Mouse (Mus musculus): ENCODE results near the gene Zfp444. TPM values are rescaled to one million over a fixed set of nuclear protein-coding genes. Genes with fewer than 3 reads are reported as not detected.
A peak's percentile ranks its signal among the peaks of the same experiment; 100 is the strongest.
"Not testable (repeated sequence)": the region's sequence is repeated elsewhere in the genome, so short reads cannot be mapped to it uniquely, and the experiment has no call there.

Zfp444 gene
- polyA plus RNA-seq, 1 experiment from 2014 or later: 85.1 TPM

- 44% methylated on average over 45 of the region's 45 CpGs for WGBS
- Histone ChIP-seq H3K4me1 (no peaks in the 10 kb centered on the region), H3K4me3 (no peak overlapping the region), H3K36me3 (replicated peaks) (peaks cover 62% of the 10 kb centered on the region), H3K27me3 (replicated peaks; ENCODE audit: low read depth, poor library complexity, severe bottlenecking) (peaks cover 17% of the 10 kb centered on the region), H3K27ac (replicated peaks) (no peak overlapping the region), H3K9me3 (peaks cover 8% of the 10 kb centered on the region)
- peak; percentile 39 for DNase-seq (ENCODE audit: low spot score)
Observed at GRCm38 (mm10) chr7:6189542-6189941, 17.5 kb downstream of the Zfp444 start.

GRCm38 (mm10) chr7:6191376-6191775 lies 19.4 kb downstream of the Zfp444 start:
- H3K36me3 ChIP-seq (replicated peaks): peaks cover 45% of the 10 kb centered on the region
- DNase-seq (ENCODE audit: low spot score): peak; percentile 59
- 42% methylated on average over 3 of the region's 3 CpGs for WGBS
- H3K27me3 ChIP-seq (replicated peaks; ENCODE audit: low read depth, poor library complexity, severe bottlenecking): peaks cover 17% of the 10 kb centered on the region
- no peaks in the 10 kb centered on the region for H3K4me1 ChIP-seq
- H3K4me3 ChIP-seq: no peak overlapping the region
- peaks cover 8% of the 10 kb centered on the region for H3K9me3 ChIP-seq
- no peak overlapping the region for H3K27ac ChIP-seq (replicated peaks)

GRCm38 (mm10) chr7:6194129-6194528 lies 22.1 kb downstream of the Zfp444 start:
- Histone ChIP-seq H3K36me3 (replicated peaks) (peaks cover 17% of the 10 kb centered on the region), H3K27me3 (replicated peaks; ENCODE audit: low read depth, poor library complexity, severe bottlenecking) (peaks cover 9% of the 10 kb centered on the region), H3K9me3 (peaks cover 12% of the 10 kb centered on the region), H3K4me1 (no peaks in the 10 kb centered on the region), H3K27ac (replicated peaks) (no peak overlapping the region), H3K4me3 (no peak overlapping the region)
- DNase-seq (ENCODE audit: low spot score): peak; percentile 71
- WGBS: 21% methylated on average over 5 of the region's 5 CpGs

- no peaks in the 10 kb centered on the region for H3K4me1 ChIP-seq
- peaks cover under 1% of the 10 kb centered on the region; the same call in 1 of the 2 replicates for H3K36me3 ChIP-seq (replicated peaks)
- H3K9me3 ChIP-seq: peaks cover 14% of the 10 kb centered on the region; the same call in 1 of the 2 replicates
- DNase-seq (ENCODE audit: low spot score): no peak
- H3K27me3 ChIP-seq (replicated peaks; ENCODE audit: low read depth, poor library complexity, severe bottlenecking): no peaks in the 10 kb centered on the region
- no peak overlapping the region for H3K27ac ChIP-seq (replicated peaks)
- WGBS: 49% methylated on average over 2 of the region's 2 CpGs
- no peak overlapping the region for H3K4me3 ChIP-seq
Observed at GRCm38 (mm10) chr7:6195777-6196176, 23.8 kb downstream of the Zfp444 start.

GRCm38 (mm10) chr7:6196790-6197189 lies 24.8 kb downstream of the Zfp444 start, which contains the start of gene Galp:
Galp (plus strand) TSS chr7:6197090.
- H3K27me3 ChIP-seq (replicated peaks; ENCODE audit: low read depth, poor library complexity, severe bottlenecking): no peaks in the 10 kb centered on the region
- H3K36me3 ChIP-seq (replicated peaks): no peaks in the 10 kb centered on the region
- H3K4me3 ChIP-seq: no peak within 1 kb of the TSS
- no peak for DNase-seq (ENCODE audit: low spot score)
- H3K9me3 ChIP-seq: peaks cover 18% of the 10 kb centered on the region; the same call in 1 of the 2 replicates
- no peaks in the 10 kb centered on the region for H3K4me1 ChIP-seq
- WGBS: 60% methylated on average over 3 of the region's 3 CpGs
- no peak within 1 kb of the TSS for H3K27ac ChIP-seq (replicated peaks)

- Histone ChIP-seq H3K9me3 (peaks cover 15% of the 10 kb centered on the region; the same call in 1 of the 2 replicates), H3K27ac (replicated peaks) (no peak overlapping the region), H3K36me3 (replicated peaks) (no peaks in the 10 kb centered on the region), H3K4me1 (no peaks in the 10 kb centered on the region), H3K27me3 (replicated peaks; ENCODE audit: low read depth, poor library complexity, severe bottlenecking) (no peaks in the 10 kb centered on the region), H3K4me3 (no peak overlapping the region)
- no peak for DNase-seq (ENCODE audit: low spot score)
- 87% methylated on average over 3 of the region's 3 CpGs for WGBS
Observed at GRCm38 (mm10) chr7:6204200-6204599, 32.2 kb downstream of the Zfp444 start.

GRCm38 (mm10) chr7:6213144-6213543 lies 41.1 kb downstream of the Zfp444 start:
- Histone ChIP-seq H3K27me3 (replicated peaks; ENCODE audit: low read depth, poor library complexity, severe bottlenecking) (no peaks in the 10 kb centered on the region), H3K36me3 (replicated peaks) (no peaks in the 10 kb centered on the region), H3K4me3 (no peak overlapping the region), H3K9me3 (peaks cover 41% of the 10 kb centered on the region), H3K4me1 (no peaks in the 10 kb centered on the region), H3K27ac (replicated peaks) (no peak overlapping the region)
- no peak for DNase-seq (ENCODE audit: low spot score)
- WGBS: 51% methylated on average over 5 of the region's 5 CpGs

- WGBS: 83% methylated on average over 4 of the region's 4 CpGs
- H3K36me3 ChIP-seq (replicated peaks); H3K27me3 ChIP-seq (replicated peaks; ENCODE audit: low read depth, poor library complexity, severe bottlenecking); H3K4me3 ChIP-seq; H3K4me1 ChIP-seq; H3K27ac ChIP-seq (replicated peaks); DNase-seq (ENCODE audit: low spot score): not testable (repeated sequence)
- peaks cover 44% of the 10 kb centered on the region for H3K9me3 ChIP-seq
Observed at GRCm38 (mm10) chr7:6214691-6215090, 42.7 kb downstream of the Zfp444 start.

- Histone ChIP-seq H3K4me3 (no peak overlapping the region), H3K27ac (replicated peaks) (no peak overlapping the region), H3K4me1 (no peaks in the 10 kb centered on the region), H3K9me3 (peaks cover 52% of the 10 kb centered on the region), H3K27me3 (replicated peaks; ENCODE audit: low read depth, poor library complexity, severe bottlenecking) (no peaks in the 10 kb centered on the region), H3K36me3 (replicated peaks) (no peaks in the 10 kb centered on the region)
- 48% methylated on average over 3 of the region's 3 CpGs for WGBS
- DNase-seq (ENCODE audit: low spot score): no peak
Observed at GRCm38 (mm10) chr7:6220147-6220546, 48.1 kb downstream of the Zfp444 start.

- H3K27ac ChIP-seq (replicated peaks): no peak within 1 kb of the TSS
- no peak within 1 kb of the TSS for H3K4me3 ChIP-seq
- WGBS: 92% methylated on average over 12 of the region's 12 CpGs
- no peaks in the 10 kb centered on the region for H3K4me1 ChIP-seq
- DNase-seq (ENCODE audit: low spot score): no peak
- H3K36me3 ChIP-seq (replicated peaks): no peaks in the 10 kb centered on the region
- no peaks in the 10 kb centered on the region for H3K27me3 ChIP-seq (replicated peaks; ENCODE audit: low read depth, poor library complexity, severe bottlenecking)
- peaks cover 42% of the 10 kb centered on the region; the same call in 1 of the 2 replicates for H3K9me3 ChIP-seq
Observed at GRCm38 (mm10) chr7:6221978-6222377, 50.0 kb downstream of the Zfp444 start, which contains the start of gene Zscan5b. Zscan5b (plus strand) TSS chr7:6222278.

- DNase-seq (ENCODE audit: low spot score); H3K4me3 ChIP-seq; H3K27me3 ChIP-seq (replicated peaks; ENCODE audit: low read depth, poor library complexity, severe bottlenecking); H3K36me3 ChIP-seq (replicated peaks); H3K4me1 ChIP-seq; H3K27ac ChIP-seq (replicated peaks): not testable (repeated sequence)
- peaks cover 44% of the 10 kb centered on the region for H3K9me3 ChIP-seq
- 59% methylated on average over 8 of the region's 8 CpGs for WGBS
Observed at GRCm38 (mm10) chr7:6228491-6228890, 56.5 kb downstream of the Zfp444 start.

- peaks cover 4% of the 10 kb centered on the region; the same call in 1 of the 2 replicates for H3K9me3 ChIP-seq
- WGBS: 54% methylated on average over 11 of the region's 11 CpGs
- no peaks in the 10 kb centered on the region for H3K36me3 ChIP-seq (replicated peaks)
Observed at GRCm38 (mm10) chr7:6239787-6240186, 67.8 kb downstream of the Zfp444 start.

GRCm38 (mm10) chr7:6240841-6241425 lies 68.9 kb downstream of the Zfp444 start:
- H3K27ac ChIP-seq (replicated peaks); H3K36me3 ChIP-seq (replicated peaks); H3K4me3 ChIP-seq; H3K9me3 ChIP-seq; H3K27me3 ChIP-seq (replicated peaks; ENCODE audit: low read depth, poor library complexity, severe bottlenecking); H3K4me1 ChIP-seq: not testable (repeated sequence)
- DNase-seq (ENCODE audit: low spot score): peak; percentile 52
- WGBS: 13% methylated on average over 1 of the region's 1 CpGs

More at GRCm38 (mm10) chr7:6239787-6240186, 67.8 kb downstream of the Zfp444 start:
- no peaks in the 10 kb centered on the region for H3K27me3 ChIP-seq (replicated peaks; ENCODE audit: low read depth, poor library complexity, severe bottlenecking)
- H3K4me3 ChIP-seq: no peak overlapping the region
- no peaks in the 10 kb centered on the region for H3K4me1 ChIP-seq
- DNase-seq (ENCODE audit: low spot score): no peak
- no peak overlapping the region for H3K27ac ChIP-seq (replicated peaks)
